Mouse (Mus musculus) liver, embryonic 11.5 days (tissue): ENCODE results near the gene Glt8d2. TPM values are rescaled to one million over a fixed set of nuclear protein-coding genes. Genes with fewer than 3 reads are reported as not detected.

Experiments used
- polyA plus RNA-seq: library from polyadenylated mRNA; unstranded; fragments of >200 nt; fragmentation: Nextera tagmentation; extraction: Ambion mirVana; gene quantifications from 2 replicates; pipeline ENCODE4 v1.2.1, GENCODE M21; 2014

The Glt8d2 gene
- polyA plus RNA-seq, 1 experiment from 2014 or later: 1.2 TPM

Other genes starting within 250 kb of the Glt8d2 start
- gene Gm1553, start 198.0 kb downstream of the Glt8d2 start, polyA plus RNA-seq: not detected in 2 replicates
- gene 1190007I07Rik, start 67.4 kb downstream of the Glt8d2 start, polyA plus RNA-seq: 80.1 and 84.2 TPM in 2 replicates
- gene Tdg, start 60.8 kb downstream of the Glt8d2 start, polyA plus RNA-seq: 138 and 147 TPM in 2 replicates
- 23.1 and 24.0 TPM in 2 replicates for gene Hcfc2, start 5.5 kb upstream of the Glt8d2 start, polyA plus RNA-seq
- 47.6 and 50.4 TPM in 2 replicates for gene Nfyb, start 73.5 kb upstream of the Glt8d2 start, polyA plus RNA-seq
- 129 and 145 TPM in 2 replicates for gene Txnrd1, start 143.3 kb upstream of the Glt8d2 start, polyA plus RNA-seq
- 0.45 and 0.75 TPM in 2 replicates for gene Eid3, start 176.0 kb upstream of the Glt8d2 start, polyA plus RNA-seq